Mouse (Mus musculus) neural tube, embryonic 14.5 days (tissue): ENCODE measurements around the gene Ext2. TPM values are rescaled to one million over a fixed set of nuclear protein-coding genes. Genes with fewer than 3 reads are reported as not detected.

Experiments
- polyA plus RNA-seq: library from polyadenylated mRNA; unstranded; fragments of >200 nt; fragmentation: Nextera tagmentation; extraction: Ambion mirVana; gene quantifications from 2 replicates; pipeline ENCODE4 v1.2.1, GENCODE M21; 2014

Gene Ext2
- polyA plus RNA-seq, 1 experiment from 2014 or later, result 64.9 TPM

Other genes with a start within 250 kb of the Ext2 start
- 0.04 and 0.12 TPM in 2 replicates for gene Alx4, start 180.2 kb downstream of the Ext2 start, polyA plus RNA-seq
- 5.5 and 6.7 TPM in 2 replicates for gene Accs, start 27.4 kb upstream of the Ext2 start, polyA plus RNA-seq
- gene Accsl, start 46.6 kb upstream of the Ext2 start, polyA plus RNA-seq, result 0.33 and 0.66 TPM in 2 replicates
- 12.3 and 12.8 TPM in 2 replicates for gene Gm13889, start 134.6 kb upstream of the Ext2 start, polyA plus RNA-seq
- not detected in 2 replicates for gene Gm27027, start 173.8 kb upstream of the Ext2 start, polyA plus RNA-seq
- gene Alkbh3, start 188.2 kb upstream of the Ext2 start, polyA plus RNA-seq, result 51.4 and 57.5 TPM in 2 replicates